Mouse (Mus musculus): ENCODE data around the gene Thsd4.

- TF ChIP-seq E2F4 (IDR thresholded peaks at IDR 0.05; ENCODE audit: insufficient read depth) (no peak), MAX (IDR thresholded peaks at IDR 0.05; ENCODE audit: low read depth) (no peak), MYOD1 (IDR thresholded peaks at IDR 0.05; ENCODE audit: control insufficient read depth in 1 of 3, insufficient read length in 2 of 3, low read depth in 2 of 3) (peak in 1 of 3 experiments; percentile 3), USF1 (IDR thresholded peaks at IDR 0.05; ENCODE audit: low read depth) (no peak), POLR2A (IDR thresholded peaks at IDR 0.05; ENCODE audit: insufficient read length, low read depth) (no peak)
Observed at GRCm38 (mm10) chr9:59941885-59942350, 579.9 kb downstream of the Thsd4 start.

All from myocyte (in vitro differentiated cells).